Mouse (Mus musculus) kidney, postnatal 25 days (tissue): ENCODE results near the gene Rftn2.
A peak's percentile ranks its signal among the peaks of the same experiment; 100 is the strongest.
"Not testable (repeated sequence)": the region's sequence is repeated elsewhere in the genome, so short reads cannot be mapped to it uniquely, and the experiment has no call there.

ENCODE experiments used
- DNase-seq, 2 experiments: peaks; one replicate each; pipeline ENCODE4 v3.0.0; 2021; ENCODE audit warnings: mixed read lengths in 2 of 2

The Rftn2 gene

DNA sequence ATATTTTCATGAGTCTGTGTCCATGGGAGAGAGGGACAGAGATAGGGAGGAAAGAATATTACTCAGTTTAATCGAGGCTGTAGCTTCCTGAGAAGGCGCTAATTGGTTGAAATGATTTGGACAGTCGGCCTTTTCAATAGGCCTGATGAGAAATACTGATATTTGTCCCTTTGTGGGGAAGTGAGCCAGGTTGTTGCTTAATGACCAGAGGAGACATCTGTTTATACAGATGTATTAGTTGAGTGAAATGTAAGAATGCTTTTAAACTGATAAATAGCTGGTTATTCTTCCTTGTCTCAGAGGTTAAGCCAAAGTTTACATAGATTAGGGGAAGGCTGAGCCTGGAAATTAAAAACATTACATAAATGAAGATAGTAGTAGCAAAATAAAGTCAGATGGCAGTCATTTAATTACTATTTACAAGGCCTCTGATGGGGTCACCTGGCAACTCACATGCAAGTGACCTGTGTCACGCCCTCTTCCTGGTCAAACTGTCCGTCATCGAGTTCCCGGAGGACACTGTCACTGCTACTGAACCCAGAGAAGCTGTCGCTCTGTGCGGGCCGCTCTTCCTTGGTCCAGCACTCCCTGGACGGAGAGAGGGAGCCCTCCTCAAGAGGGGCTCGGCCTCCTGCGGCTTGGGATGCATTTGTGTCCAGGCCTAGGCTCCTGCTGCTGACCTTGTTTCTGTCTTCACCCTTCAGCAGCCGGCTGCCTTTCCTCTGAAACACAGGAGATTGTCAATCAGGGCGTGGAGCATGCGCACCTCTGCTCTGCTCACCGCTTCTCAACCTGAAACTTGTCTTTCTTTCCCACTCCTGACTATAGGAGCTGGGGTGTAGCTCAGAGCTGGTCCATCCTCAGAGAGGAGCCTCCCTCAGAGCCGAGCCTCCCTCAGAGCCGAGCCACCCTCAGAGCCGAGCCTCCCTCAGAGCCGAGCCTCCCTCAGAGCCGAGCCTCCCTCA, 54.9 kb downstream of the Rftn2 start:
- DNase-seq, result no peak

DNA sequence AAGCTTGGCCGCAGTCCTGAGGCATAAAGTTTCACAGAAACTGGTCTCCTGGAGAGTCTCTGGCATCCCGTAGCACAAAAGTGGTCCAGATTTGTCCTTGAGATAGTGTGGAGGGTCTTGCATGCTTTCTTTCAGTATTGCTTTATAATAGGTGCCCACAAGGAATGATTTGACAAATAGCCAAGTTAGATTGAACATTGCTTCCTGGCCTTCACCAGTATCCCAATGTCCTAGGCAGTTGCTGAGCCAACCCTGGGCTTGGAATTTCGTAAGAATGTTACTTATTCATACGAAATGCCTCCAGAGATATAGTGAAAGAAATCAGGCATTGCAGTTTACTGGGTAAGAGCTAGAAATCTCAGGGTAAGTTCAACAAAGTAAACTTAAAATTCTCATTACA, 58.0 kb downstream of the Rftn2 start:
- no peak for DNase-seq

DNA sequence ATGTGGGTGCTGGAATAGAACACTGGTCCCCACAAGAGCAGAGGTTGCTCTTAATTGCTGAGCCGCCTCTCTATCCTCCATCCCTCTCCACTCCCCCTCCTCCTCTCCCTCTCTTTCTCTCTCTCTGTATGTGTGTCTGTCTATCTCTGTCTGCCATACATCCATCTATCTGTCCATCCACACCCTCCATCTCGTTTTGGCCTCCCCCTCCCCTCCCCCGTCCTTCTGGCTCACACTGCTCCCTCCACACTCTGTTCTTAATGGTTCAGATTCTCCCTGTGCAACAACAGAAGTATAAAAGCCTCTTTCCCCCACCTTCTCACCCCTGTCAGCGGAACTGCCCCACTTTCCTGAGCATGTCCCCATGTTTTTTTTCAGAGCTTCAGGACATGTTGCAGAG, 59.0 kb downstream of the Rftn2 start:
- no peak for DNase-seq

DNA sequence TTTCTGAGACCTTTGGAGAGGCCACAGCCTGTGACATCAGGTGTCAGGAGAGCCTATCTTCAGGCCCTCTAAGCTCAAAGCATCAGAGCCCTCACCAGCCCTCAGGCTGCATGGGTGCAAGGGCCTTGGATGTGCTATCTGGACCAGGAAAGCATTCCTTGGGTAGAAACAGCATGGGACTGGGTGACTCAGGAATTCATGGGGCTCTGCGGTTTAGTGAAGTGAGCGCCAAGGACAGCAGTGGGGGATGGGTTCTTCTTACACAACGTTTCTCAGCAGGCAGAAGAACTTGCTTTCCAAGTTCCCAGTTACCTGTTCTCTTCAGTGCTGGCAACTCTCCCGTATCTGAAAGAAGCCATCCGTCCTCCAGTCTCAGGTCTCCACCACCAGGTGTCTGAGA, 62.6 kb downstream of the Rftn2 start:
- DNase-seq, result no peak

DNA sequence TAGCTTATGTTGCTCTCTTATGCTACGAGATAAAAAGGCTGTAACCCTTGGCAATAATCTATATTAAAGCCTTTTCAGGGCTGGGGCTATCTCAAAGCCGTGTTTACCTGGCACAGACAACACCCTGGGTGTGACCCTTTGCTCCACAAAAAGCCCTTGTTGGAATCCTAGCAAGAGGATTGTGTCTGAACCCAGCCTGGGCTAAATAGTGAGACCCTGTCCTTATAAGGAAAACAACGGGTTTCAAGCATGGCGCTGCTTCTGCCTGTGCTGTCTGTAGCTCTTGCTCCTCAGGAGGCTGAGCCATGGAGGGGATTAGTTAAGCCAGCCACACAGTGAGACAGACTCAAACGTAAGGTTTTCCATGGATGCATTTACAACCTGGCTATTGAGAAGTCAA, 63.8 kb downstream of the Rftn2 start:
- no peak for DNase-seq

DNA sequence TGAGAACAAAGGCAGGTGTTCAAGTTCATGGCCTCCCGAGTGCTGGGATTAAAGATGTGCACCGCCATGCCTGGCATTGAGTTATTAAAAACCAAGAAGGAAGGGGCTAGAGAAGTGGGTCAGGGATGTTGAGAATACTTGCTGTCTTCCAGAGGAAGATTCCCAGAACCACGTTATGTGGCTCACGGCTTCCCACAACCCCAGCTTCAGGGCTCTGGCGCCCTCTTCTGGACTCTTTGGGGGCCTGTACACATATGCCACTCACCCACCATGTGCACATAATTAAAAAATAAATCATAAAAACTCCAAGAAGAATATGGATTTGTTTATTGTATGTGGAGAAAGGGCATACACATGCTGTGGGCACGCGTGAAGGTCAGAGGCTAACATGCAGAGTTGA, 64.7 kb downstream of the Rftn2 start:
- peak in 1 of 2 experiments; percentile 39 for DNase-seq

DNA sequence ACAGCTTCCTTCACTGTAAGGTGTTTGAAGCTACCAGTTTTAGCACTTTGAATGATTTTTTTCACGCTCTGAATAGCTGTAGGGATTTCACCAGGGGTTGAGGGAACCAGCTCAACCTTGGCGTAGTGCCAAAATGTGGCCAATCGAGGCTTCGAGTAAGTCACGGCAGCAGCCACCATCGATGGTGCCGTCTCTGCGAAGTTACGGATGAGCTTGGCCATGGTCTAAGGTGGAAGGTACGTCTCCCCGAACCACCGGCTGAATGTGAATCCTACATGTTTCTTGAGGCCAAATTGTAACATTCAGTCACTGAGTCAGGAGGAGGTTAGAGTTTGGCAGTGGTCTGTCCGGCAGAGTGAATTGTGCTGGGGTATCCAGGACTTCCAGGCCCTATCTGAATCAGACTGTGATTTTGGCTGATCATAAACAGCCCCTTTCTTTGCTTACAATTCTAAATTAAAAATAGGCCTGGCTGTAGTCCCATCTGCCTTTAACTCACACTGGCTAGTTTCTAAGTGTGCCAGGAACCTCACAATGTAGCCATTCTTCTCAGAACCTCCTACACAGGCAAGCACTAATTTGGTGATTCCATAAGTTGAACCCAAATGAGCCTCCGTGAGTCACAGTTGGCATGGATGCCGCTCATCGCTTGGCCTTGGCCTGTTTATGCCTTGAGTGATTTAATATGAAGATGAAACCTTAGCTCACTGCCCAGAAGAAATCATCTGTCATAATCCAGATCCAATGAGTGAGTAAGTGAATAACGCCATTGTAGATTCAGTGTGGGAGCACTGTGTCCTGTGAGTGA, 65.5 kb downstream of the Rftn2 start:
- DNase-seq, result no peak

DNA sequence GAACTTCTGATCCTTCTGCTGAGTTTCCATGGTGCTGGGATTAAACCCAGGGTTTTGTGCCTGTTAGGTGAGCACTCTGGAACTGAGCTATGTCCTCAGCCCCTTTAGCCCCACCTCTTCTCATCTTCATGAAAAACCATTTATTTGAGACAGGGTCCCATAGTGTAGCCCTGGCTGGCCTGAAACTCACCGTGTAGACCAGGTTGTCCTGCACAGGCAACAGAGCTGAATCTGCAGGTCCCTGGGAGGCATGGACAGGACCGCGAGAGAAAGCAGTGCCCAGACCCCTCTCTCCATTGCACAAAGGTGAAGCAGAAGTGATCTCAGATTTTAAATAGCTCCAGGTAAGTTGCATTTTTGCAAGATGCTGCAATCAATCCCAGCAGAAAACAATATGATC, 66.4 kb downstream of the Rftn2 start:
- no peak for DNase-seq

DNA sequence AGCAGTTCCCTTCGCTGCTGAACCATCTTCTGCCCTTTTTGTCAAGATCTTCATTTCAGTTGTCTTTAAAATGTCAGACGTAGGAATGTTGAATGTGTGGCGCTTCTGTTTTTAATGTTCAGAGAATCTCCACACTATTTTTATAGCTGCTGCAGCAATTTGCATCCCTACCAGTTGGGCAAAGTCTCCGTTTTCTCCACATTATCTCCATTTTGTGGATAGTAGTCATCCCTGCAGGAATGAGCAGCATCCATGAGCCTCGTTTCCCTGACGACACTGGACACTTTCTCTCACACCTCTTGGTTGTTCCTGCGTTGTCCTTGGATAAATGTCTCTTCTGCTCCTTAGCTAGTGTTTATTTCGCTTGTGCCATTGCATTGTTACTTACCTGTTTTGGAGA, 67.8 kb downstream of the Rftn2 start:
- no peak for DNase-seq

DNA sequence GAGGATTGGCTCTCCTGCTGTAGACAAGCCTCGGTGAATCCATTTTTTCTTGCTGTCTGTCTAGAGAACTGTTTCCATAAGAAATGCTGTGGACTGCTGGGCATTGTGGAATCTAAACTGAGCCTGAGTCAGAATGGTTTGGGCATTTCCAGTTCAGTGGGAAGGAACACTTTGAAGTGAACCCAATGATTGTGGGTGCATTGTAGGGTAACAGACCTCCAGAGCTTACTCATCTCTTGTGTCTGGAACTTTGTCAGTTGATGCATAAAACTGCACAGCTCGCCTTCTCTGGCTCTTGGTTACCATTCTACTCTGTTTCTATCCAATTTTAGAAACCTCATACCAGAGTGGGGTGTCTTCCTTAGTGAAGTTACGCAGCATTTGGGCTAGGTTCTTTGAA, 68.4 kb downstream of the Rftn2 start:
- DNase-seq, result no peak

DNA sequence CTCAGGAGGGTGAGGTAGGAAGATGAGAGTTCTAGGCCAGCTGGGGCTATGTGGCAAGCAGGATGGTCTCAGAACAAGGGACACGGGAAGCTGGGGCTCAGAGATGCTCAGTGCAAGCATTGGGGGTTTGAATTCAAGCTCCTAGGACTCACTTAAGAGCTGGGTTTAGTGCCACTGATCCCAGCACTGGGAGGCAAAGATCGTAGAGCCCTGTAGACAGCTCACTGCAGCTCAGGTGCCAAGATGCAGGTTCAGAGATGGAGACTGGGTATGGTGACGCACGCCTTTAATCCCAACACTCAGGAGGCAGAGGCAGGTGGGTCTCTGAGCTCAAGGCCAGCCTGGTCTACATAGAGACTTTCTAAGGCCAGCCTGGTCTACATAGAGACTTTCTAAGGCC, 69.3 kb downstream of the Rftn2 start:
- no peak for DNase-seq

DNA sequence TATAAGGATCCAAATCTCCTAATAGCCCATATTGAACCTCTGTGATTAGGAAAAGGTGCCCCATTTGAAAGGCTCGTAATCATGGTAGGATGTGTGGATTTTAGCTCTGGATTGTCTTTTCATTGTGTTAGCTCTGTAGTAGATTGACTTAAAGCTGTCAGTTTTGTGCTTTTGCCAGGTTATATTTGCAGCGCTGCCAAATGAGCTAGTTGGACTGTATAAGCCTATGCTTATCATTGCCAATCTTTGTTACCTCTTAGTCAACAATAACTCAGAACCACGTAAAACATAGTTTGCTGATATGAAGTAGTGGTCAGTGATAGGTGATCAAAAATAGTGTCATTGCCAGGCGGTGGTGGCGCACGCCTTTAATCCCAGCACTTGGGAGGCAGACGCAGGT, 81.0 kb downstream of the Rftn2 start:
- no peak for DNase-seq

DNA sequence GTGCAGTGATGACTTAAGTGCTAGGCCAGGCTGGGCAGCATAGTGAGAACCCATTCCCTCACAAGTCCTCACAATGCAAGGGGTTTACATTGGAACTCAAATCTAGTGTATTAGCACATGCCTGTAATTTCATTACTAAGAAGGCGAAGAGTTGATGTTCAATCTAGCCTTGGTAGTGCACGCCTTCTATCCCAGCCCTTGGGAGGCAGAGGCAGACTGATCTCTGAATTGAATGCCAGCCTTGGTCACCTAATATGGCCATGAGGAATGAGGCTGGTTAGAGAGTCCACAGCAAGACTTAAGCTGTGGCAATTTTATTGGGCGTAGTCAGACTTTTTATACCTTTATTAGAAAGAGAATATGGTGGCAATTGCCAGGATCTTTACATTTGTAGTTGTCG, 82.2 kb downstream of the Rftn2 start:
- no peak for DNase-seq

DNA sequence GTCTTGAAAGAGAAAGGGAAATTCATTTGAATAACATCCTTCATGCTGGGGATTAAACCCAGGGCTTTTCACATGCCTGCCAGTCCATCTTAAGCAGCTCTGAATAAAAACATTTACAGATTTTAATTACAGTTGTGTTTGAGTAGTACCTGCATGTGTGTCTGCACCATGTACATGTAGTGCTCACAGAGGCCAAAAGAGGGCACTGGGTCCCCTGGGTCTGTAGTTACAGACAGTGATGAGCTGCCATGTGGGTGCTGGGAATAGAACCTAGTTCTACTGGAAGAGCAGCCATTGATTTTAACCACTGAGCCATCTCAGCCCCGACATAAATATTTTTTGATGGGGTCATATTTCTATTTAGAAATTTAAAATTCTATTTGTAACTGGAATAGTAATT, 90.7 kb downstream of the Rftn2 start:
- no peak for DNase-seq

DNA sequence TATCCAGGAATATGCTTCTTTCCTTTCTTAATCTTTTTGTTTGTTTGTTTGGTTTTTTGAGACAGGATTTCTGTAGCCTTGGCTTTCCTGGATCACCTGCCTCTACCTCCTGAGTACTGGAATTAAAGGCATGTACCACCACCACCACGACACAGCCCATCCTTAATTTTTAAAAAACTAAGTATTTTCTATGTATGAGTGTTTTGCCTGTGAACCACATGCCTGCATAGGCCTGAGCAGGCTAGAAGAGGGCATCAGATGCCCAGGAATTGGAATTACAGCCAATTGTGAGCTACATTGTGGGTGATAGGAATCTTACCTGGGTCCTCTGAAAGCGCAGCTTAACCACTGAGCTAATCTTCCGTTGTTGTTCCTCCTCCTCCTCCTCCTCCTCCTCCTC, 92.3 kb downstream of the Rftn2 start:
- DNase-seq, result no peak

DNA sequence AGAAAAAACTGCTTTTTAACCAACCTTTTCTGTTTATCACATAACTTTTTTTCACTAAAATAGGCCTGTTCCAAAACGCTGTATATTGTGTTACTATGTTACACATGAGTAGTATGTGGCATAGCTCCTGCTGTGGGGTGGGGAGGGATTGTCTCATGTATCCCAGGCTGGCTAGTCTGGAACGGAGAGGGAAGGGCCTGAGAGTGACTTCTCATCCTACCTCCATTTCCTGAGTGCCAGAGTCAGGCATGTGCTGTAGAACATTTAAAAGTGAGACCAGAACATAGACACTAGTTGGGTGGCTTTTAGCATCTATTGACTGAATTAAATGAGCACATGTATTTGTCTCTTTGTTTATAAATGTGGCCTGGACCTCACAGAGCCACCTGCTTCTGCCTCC, 93.4 kb downstream of the Rftn2 start:
- no peak for DNase-seq

DNA sequence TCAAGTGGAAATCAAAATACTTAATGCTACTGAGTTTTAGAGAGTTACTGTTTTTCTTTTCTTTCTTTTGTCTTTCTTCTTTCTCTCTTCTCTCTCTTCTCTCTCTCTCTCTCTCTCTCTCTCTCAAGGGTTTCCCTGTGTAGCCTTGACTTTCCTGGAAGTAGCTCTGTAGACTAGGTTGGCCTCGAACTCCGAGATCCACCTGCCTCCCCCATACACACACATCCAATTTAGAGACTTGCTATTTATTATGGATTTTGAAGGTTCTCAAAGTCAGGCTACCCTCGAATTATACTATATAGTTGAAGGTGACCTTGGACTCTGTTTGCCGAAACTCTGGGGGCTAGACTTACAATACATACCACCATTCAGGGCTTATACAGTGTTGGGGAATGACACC, 94.3 kb downstream of the Rftn2 start:
- no peak for DNase-seq

DNA sequence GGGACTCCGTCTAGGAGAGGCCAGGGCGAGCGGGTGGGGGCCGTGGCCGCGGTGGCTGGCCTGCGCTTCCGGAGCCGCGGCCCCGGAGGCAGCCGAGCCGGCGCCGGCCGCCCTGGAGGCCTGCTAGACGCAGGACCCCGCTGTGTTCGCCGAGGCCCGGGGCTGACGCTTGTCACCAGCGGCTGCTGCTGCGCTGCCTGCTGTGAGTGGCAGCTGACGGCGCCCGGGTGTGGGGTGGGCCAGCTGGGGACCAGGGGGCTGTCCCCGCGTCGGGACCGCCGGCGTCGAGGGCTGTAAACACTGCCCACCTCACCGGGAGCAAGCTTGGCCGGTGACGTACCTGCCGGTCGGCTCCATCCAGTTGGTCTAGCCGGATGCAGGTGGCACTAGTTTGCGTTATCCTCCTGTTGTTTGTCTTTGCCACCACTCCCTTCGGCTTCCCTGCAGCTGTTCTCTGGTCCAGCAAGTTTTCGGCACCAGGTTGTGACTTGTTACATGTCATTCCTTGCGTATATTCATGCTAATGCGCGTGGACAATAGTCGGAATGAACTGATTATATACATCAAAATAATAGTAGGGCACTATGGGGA, 95.1 kb downstream of the Rftn2 start:
- DNase-seq, result peak in 1 of 2 experiments; percentile 28

DNA sequence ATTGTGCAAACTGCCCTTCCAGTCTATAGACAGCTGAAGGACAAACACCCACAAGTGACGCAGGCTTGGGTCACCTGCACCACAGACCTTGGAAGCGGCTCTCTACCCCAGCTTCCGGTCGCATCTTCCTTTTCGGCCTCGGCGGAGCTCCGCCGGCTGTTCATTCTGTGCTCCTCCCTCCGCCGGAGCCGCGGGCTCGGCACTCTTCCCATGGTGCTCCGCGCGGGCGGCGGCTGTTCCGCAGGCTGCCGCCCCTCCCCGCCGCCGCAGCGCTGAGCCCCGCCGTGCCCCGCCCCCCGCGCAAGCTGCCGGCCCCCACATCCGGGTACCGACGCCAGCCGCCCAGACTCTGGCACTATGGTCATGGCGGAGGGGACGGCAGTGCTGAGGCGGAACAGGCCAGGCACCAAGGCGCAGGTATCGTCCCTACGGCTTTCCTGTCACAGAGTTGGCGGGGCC, 95.6 kb downstream of the Rftn2 start, which contains the start of gene Mob4:
TSS of gene Mob4 (plus strand) at position 289 of the 459 bp plus-strand sequence.
- peak; percentile 94 to 96 for DNase-seq

DNA sequence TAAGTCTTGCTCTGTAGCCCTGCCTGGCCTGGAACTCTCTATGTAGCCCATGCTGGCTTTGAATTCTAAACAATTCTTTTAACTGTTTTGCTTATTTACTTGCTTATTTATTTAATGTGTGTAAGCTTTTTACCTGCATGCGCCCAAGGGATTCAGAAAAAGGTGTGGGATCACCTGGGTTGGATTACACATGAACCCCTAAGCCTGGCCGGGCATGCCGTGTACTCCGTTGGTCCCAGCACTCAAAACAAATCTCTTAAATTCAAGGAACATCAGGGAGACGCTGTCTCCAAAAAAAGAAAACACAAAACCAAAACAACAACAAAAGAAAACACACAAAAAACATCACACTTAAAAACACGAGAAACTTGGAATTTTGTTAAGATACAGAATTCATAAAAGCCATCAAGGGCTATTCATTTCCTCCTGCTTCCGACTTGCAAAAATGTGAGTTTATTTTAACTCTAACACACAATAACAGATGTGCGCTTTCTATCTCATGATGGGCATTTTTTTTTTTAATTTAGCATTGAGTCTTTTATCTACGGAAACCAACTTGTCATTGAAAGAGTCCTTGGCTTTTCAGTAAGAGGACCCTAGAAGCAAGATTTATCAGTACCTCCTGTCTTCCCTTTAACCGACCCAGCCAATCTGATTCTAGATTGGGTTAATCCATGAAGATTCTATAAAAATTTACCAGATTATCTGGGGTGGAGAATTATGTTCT, 96.2 kb downstream of the Rftn2 start:
- no peak for DNase-seq

DNA sequence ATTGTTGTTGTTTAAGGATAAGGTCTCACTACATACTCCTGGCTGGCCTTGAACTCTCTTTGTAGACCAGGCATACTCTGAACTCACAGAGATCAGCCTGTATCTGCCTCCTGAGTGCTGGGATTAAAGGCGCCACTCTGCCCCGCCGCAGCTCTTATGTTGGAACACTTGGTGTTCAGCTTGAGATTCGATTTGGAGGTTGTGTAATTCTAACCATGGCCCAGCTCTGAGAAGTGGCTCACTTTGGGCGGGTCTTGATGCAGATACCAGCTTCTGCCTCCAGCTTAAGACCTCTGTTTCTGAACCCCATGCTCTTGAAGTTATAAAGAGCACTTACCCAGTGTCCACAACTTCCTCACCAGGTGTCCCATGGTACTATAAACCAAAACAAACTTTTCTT, 96.9 kb downstream of the Rftn2 start:
- no peak for DNase-seq

DNA sequence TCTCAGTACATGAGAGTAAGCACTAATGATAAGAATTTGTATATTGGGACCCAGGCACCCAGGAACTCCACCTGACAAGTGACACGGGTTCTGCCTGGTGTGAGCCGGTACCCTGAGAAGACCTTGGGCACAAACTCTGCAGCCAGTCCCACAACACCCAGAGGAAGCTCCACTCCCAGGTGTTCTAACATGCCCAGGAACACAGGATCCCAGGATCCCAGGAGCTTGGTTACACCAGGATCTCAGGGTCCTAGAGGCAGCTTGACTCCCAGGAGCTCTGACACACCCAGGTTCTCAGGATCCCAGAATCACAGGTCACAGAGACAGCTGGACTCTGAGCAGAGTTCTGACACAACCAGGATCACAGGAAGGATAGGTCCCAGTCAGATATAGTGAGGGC, 102.4 kb downstream of the Rftn2 start:
- DNase-seq, result not testable (repeated sequence)

DNA sequence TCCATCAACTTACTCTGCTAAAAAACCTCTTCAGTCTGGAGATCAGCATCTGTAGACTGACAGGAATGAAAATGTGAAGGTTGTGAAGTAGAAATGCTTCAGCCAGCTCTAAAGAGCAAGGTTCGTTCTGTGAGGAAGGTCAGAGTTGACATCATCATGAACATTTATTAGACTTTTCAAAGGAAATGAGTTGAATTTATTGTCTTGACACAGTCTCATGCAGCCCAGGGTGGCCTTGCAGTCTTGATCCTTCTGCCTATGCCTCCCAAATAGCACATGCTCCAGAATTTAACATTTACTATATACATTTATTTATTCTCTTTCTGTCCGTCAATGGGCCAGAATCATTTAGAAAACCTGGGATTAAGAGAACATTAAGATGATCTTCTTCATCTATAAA, 103.0 kb downstream of the Rftn2 start:
- no peak for DNase-seq
